Mouse (Mus musculus) hindbrain, embryonic 12.5 days (tissue): ENCODE data around the gene S1pr1. TPM values are rescaled to one million over a fixed set of nuclear protein-coding genes. Genes with fewer than 3 reads are reported as not detected.

Source experiments
- ATAC-seq: fragments of 200-750 bp; cut with Nextera tagmentation; 2 replicates; pipeline ENCODE4 v1.8.0; 2017; ENCODE audit warnings: moderate TSS enrichment; ENCODE audit not compliant: low FRiP score
- H3K27ac ChIP-seq: fragments of 300-500 bp; sonication (generic); 2 replicates; pipeline ENCODE4 v1.5.1; 2016; ENCODE audit warnings: mild to moderate bottlenecking
- H3K27me3 ChIP-seq: fragments of 300-500 bp; sonication (generic); 2 replicates; pipeline ENCODE4 v1.6.1; 2016; ENCODE audit warnings: mild to moderate bottlenecking
- H3K36me3 ChIP-seq: fragments of 300-500 bp; sonication (generic); 2 replicates; pipeline ENCODE4 v1.6.1; 2016; ENCODE audit warnings: mild to moderate bottlenecking
- H3K4me1 ChIP-seq: fragments of 300-500 bp; sonication (generic); 2 replicates; pipeline ENCODE4 v1.6.1; 2016
- H3K4me2 ChIP-seq: fragments of 300-500 bp; sonication (generic); replicated peaks from 2 replicates; pipeline ENCODE4 v1.6.1; 2016; ENCODE audit warnings: mild to moderate bottlenecking
- H3K4me3 ChIP-seq: fragments of 300-500 bp; sonication (generic); 2 replicates; pipeline ENCODE4 v1.5.1; 2016; ENCODE audit warnings: mild to moderate bottlenecking
- H3K9ac ChIP-seq: fragments of 300-500 bp; sonication (generic); 2 replicates; pipeline ENCODE4 v1.6.1; 2016; ENCODE audit warnings: mild to moderate bottlenecking, moderate library complexity
- H3K9me3 ChIP-seq: fragments of 300-500 bp; sonication (generic); replicated peaks from 2 replicates; pipeline ENCODE4 v1.6.1; 2016; ENCODE audit warnings: mild to moderate bottlenecking
- WGBS: fragments of 180-500 bp; shearing (Covaris S2); methylation state at CpG from one replicate; pipeline ENCODE4 v1.1.7; 2016; 5-methylcytosine and 5-hydroxymethylcytosine counted together
- polyA plus RNA-seq: library from polyadenylated mRNA; unstranded; fragments of >200 nt; fragmentation: Nextera tagmentation; extraction: Ambion mirVana; gene quantifications from 2 replicates; pipeline ENCODE4 v1.2.1, GENCODE M21; 2016

The S1pr1 gene
- polyA plus RNA-seq, 1 experiment from 2014 or later: 17.1 TPM

DNA sequence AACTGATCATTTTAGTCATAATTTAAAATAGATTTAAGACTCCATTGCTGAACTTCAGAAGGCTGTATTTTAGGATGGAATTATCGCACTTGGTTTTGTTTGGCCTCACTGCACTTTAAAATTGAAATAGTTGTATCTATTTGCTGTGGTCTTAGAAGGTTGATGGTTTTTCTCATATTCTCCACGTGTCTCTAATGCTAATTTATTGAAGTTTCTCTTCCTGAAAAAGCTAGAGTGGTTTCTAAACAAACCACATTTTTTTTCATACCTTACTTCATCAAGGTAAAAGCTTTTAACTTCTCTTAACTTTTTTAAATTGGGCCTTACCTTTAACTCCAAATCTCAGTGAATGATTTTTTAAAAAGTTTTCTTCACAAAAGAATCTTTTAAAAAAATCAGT, 4.8 kb downstream of the S1pr1 start:
- WGBS: 81% methylated on average over 2 of the region's 2 CpGs
- Histone ChIP-seq H3K27me3 (peaks cover 8% of the 10 kb centered on the region), H3K9ac (no peak overlapping the region), H3K4me3 (no peak overlapping the region), H3K9me3 (no peaks in the 10 kb centered on the region), H3K36me3 (no peaks in the 10 kb centered on the region), H3K27ac (no peak overlapping the region), H3K4me1 (peaks cover 10% of the 10 kb centered on the region), H3K4me2 (no peak overlapping the region)
- no peak for ATAC-seq

GRCm38 (mm10) chr3:115709118-115709574, 5.7 kb downstream of the S1pr1 start:
- H3K4me2 ChIP-seq: no peak overlapping the region
- peaks cover 8% of the 10 kb centered on the region for H3K27me3 ChIP-seq
- no peak overlapping the region for H3K9ac ChIP-seq
- WGBS: 82% methylated on average over 6 of the region's 6 CpGs
- no peak overlapping the region for H3K4me3 ChIP-seq
- no peaks in the 10 kb centered on the region for H3K9me3 ChIP-seq
- peaks cover 9% of the 10 kb centered on the region for H3K4me1 ChIP-seq
- no peak for ATAC-seq
- H3K27ac ChIP-seq: no peak overlapping the region
- H3K36me3 ChIP-seq: no peaks in the 10 kb centered on the region

DNA sequence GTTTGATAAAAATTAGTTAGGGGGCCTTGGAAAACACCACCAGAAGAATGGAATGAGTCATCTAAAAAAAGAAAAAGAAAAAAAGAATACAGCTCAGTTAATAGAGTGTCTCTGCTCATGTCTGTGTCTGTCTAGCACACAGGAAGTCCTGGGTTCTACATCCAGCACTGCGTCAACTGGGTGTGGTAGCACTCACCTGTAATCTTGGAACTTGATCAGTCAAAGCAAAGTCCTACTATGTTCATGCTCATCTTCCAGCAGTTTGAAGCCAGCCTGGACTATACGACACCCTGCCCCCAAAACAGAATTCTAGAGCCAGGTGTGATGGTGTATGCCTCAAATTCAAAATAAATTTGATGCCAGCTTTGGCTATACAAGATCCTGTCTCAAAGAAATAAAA, 8.1 kb downstream of the S1pr1 start:
- Histone ChIP-seq H3K9ac (no peak overlapping the region), H3K4me2 (no peak overlapping the region), H3K36me3 (no peaks in the 10 kb centered on the region), H3K27ac (no peak overlapping the region), H3K4me3 (no peak overlapping the region), H3K27me3 (no peaks in the 10 kb centered on the region), H3K4me1 (no peaks in the 10 kb centered on the region), H3K9me3 (no peaks in the 10 kb centered on the region)
- WGBS: 89% methylated on average over 2 of the region's 2 CpGs
- no peak for ATAC-seq

DNA sequence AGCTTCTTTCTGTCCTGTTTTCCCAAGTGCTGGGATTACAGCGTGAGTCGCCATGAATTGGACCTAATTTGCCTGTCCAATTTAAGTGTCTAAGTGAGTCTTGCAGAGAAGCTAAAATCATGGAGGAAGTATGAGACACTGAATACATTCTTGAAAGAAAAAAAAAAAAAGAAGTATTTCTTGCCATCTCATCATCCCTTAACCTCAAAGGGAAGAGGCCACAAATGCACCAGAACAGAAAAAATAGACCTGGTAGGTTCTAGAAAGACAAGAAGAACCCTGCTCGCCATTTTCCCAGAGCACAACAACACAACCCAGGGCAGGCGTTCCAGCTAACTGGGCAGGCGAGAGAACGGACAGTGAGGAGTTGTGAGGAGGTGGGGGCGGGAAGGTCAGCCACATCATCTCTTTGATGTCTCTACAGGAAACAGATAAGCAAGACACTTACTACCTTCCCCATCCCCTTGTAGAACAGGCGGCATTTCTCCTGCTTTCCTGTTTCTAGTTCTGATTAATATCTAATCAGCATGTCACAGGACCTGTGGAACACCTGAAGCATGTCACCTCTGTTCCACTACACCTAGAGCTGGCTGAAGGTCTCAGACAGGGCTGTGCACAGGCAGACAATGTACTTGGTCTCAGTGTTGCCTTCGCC, 10.5 kb downstream of the S1pr1 start:
- Histone ChIP-seq H3K9ac (no peak overlapping the region), H3K36me3 (no peaks in the 10 kb centered on the region), H3K4me3 (no peak overlapping the region), H3K4me1 (no peaks in the 10 kb centered on the region), H3K4me2 (no peak overlapping the region), H3K9me3 (no peaks in the 10 kb centered on the region), H3K27me3 (no peaks in the 10 kb centered on the region), H3K27ac (no peak overlapping the region)
- 82% methylated on average over 9 of the region's 9 CpGs for WGBS
- no peak for ATAC-seq

DNA sequence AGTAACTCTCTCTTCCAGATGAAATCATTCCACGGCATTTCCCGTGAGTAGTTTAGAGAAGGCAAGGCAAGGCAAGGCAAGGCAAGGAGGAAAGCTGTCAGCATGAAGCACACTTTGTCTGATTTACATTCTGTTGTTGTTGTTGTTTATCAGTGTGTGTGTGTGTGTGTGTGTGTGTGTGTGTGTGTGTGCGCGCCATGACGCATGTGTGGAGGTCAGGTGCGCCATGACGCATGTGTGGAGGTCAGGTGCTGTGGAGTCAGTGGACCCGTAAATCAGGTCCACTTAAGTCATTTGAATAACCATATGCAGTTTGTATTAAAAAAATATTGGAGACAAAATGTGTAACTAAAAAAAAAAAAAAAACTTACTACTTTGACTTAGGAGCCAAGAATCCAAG, 11.2 kb downstream of the S1pr1 start:
- no peak overlapping the region for H3K4me2 ChIP-seq
- H3K4me1 ChIP-seq: no peaks in the 10 kb centered on the region
- ATAC-seq: no peak
- H3K27ac ChIP-seq: no peak overlapping the region
- no peaks in the 10 kb centered on the region for H3K27me3 ChIP-seq
- no peaks in the 10 kb centered on the region for H3K9me3 ChIP-seq
- no peak overlapping the region for H3K4me3 ChIP-seq
- H3K36me3 ChIP-seq: no peaks in the 10 kb centered on the region
- WGBS: 95% methylated on average over 8 of the region's 8 CpGs
- H3K9ac ChIP-seq: no peak overlapping the region

DNA sequence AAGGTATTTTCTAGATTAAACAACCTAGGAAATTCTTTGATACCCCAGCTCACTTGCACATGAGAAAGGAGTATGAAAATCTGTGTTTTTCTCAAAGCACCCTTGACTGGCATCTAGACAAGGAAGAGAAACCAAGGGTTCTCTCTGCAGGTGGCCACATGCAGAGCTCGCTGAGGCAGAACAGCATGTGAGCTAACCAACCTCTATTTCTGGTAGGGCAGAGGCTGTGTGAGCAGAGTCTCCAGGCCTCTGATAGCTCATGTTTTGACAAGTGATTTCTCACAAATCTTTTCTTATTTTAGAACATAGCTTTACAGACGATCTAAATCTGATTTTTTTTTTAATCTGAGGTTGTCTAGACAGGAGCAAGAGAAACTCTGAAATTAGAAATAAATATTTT, 12.8 kb downstream of the S1pr1 start:
- Histone ChIP-seq H3K4me1 (no peaks in the 10 kb centered on the region), H3K9me3 (no peaks in the 10 kb centered on the region), H3K27ac (no peak overlapping the region), H3K9ac (no peak overlapping the region), H3K36me3 (no peaks in the 10 kb centered on the region), H3K4me2 (no peak overlapping the region), H3K27me3 (no peaks in the 10 kb centered on the region), H3K4me3 (no peak overlapping the region)
- WGBS: 64% methylated on average over 2 of the region's 2 CpGs
- ATAC-seq: no peak

GRCm38 (mm10) chr3:115695194-115695891, 19.5 kb downstream of the S1pr1 start:
- Histone ChIP-seq H3K36me3 (no peaks in the 10 kb centered on the region), H3K4me3 (no peak overlapping the region), H3K27me3 (no peaks in the 10 kb centered on the region), H3K4me2 (no peak overlapping the region), H3K27ac (no peak overlapping the region), H3K9me3 (no peaks in the 10 kb centered on the region), H3K4me1 (no peaks in the 10 kb centered on the region), H3K9ac (no peak overlapping the region)
- ATAC-seq: no peak
- 81% methylated on average over 8 of the region's 8 CpGs for WGBS

GRCm38 (mm10) chr3:115694168-115694567, 20.7 kb downstream of the S1pr1 start:
- Histone ChIP-seq H3K9ac (no peak overlapping the region), H3K36me3 (no peaks in the 10 kb centered on the region), H3K9me3 (no peaks in the 10 kb centered on the region), H3K27ac (no peak overlapping the region), H3K4me3 (no peak overlapping the region), H3K4me1 (no peaks in the 10 kb centered on the region), H3K4me2 (no peak overlapping the region), H3K27me3 (no peaks in the 10 kb centered on the region)
- no peak for ATAC-seq
- 84% methylated on average over 5 of the region's 5 CpGs for WGBS

GRCm38 (mm10) chr3:115693390-115693789, 21.5 kb downstream of the S1pr1 start:
- no peak overlapping the region for H3K9ac ChIP-seq
- H3K4me3 ChIP-seq: no peak overlapping the region
- 81% methylated on average over 12 of the region's 12 CpGs for WGBS
- H3K4me1 ChIP-seq: no peaks in the 10 kb centered on the region
- H3K27ac ChIP-seq: no peak overlapping the region
- no peaks in the 10 kb centered on the region for H3K36me3 ChIP-seq
- no peak overlapping the region for H3K4me2 ChIP-seq
- no peaks in the 10 kb centered on the region for H3K27me3 ChIP-seq
- no peak for ATAC-seq
- no peaks in the 10 kb centered on the region for H3K9me3 ChIP-seq

GRCm38 (mm10) chr3:115692857-115693256, 22.0 kb downstream of the S1pr1 start:
- WGBS: 66% methylated on average over 4 of the region's 4 CpGs
- H3K4me3 ChIP-seq: no peak overlapping the region

GRCm38 (mm10) chr3:115692384-115692783, 22.5 kb downstream of the S1pr1 start:
- Histone ChIP-seq H3K27ac (no peak overlapping the region), H3K27me3 (no peaks in the 10 kb centered on the region), H3K36me3 (no peaks in the 10 kb centered on the region), H3K4me2 (no peak overlapping the region), H3K9ac (no peak overlapping the region), H3K4me3 (no peak overlapping the region), H3K9me3 (no peaks in the 10 kb centered on the region), H3K4me1 (no peaks in the 10 kb centered on the region)
- no peak for ATAC-seq
- WGBS: 94% methylated on average over 5 of the region's 5 CpGs

More at GRCm38 (mm10) chr3:115692857-115693256, 22.0 kb downstream of the S1pr1 start:
- no peaks in the 10 kb centered on the region for H3K4me1 ChIP-seq
- no peaks in the 10 kb centered on the region for H3K36me3 ChIP-seq
- no peak for ATAC-seq
- no peaks in the 10 kb centered on the region for H3K27me3 ChIP-seq
- H3K4me2 ChIP-seq: no peak overlapping the region
- no peak overlapping the region for H3K27ac ChIP-seq
- no peaks in the 10 kb centered on the region for H3K9me3 ChIP-seq
- no peak overlapping the region for H3K9ac ChIP-seq

DNA sequence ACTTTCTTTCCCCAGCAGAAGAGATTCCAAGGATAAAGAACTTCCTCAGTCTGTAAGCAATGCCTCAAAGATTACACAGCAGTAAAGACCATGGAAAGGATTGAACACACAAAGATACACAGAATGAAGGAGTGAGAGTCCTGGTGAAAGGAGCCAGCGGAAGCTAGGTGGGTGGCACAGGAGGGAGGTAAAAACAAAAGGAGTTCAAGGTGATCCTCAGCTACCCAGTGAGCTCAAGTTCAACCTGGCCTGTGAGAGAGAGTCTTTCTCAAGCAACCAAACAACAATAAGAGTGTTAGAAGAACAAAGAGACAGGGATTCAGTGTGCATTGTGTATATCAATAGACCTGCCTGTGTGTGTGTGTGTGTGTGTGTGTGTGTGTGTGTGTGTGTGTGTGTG, 25.0 kb downstream of the S1pr1 start:
- H3K27ac ChIP-seq: no peak overlapping the region
- no peak for ATAC-seq
- no peaks in the 10 kb centered on the region for H3K9me3 ChIP-seq
- no peaks in the 10 kb centered on the region for H3K27me3 ChIP-seq
- H3K36me3 ChIP-seq: no peaks in the 10 kb centered on the region
- 78% methylated on average over 1 of the region's 1 CpGs for WGBS
- H3K4me3 ChIP-seq: no peak overlapping the region
- no peaks in the 10 kb centered on the region for H3K4me1 ChIP-seq
- no peak overlapping the region for H3K9ac ChIP-seq
- H3K4me2 ChIP-seq: no peak overlapping the region

GRCm38 (mm10) chr3:115689352-115689751, 25.5 kb downstream of the S1pr1 start:
- Histone ChIP-seq H3K4me2 (no peak overlapping the region), H3K27me3 (no peaks in the 10 kb centered on the region), H3K9ac (no peak overlapping the region), H3K9me3 (no peaks in the 10 kb centered on the region), H3K27ac (no peak overlapping the region), H3K36me3 (no peaks in the 10 kb centered on the region), H3K4me1 (no peaks in the 10 kb centered on the region), H3K4me3 (no peak overlapping the region)
- ATAC-seq: no peak
- 33% methylated on average over 8 of the region's 8 CpGs for WGBS
